In genomic region chr9:48618589-48618988, GRCm38 (mm10) we compare ENCODE assay signal across 9 mouse cellular contexts. TPM values are rescaled to one million over a fixed set of nuclear protein-coding genes. Genes with fewer than 3 reads are reported as not detected.
DNase-seq lines count a peak whose midpoint lies in the region; ATAC-seq and TF ChIP-seq lines count a peak whose summit lies in the region.
"Had no signal": no experiment of that assay in that cellular context is flagged by ENCODE, and none has a peak within 500 bp of the region (broad histone marks: within the 10 kb centered on the region; RNA-seq: fewer than 3 reads in every experiment).

No protein-coding gene starts in this region.

- peak overlapping the region; percentile 62 for H3K4me2 ChIP-seq in heart, embryonic 15.5 days
- no peak overlapping the region for H3K4me2 ChIP-seq in liver, embryonic 14.5 days (ENCODE audit: low read depth)
- peak overlapping the region; percentile 31; the same call in 1 of the 2 replicates for H3K4me2 ChIP-seq in neural tube, embryonic 13.5 days

- H3K4me1 ChIP-seq in forebrain, embryonic 10.5 days = peaks cover 21% of the 10 kb centered on the region
- peaks cover 16% of the 10 kb centered on the region for H3K4me1 ChIP-seq in heart, embryonic 15.5 days (replicated peaks)
- 0 out of 4 replicates have a peak, but pooled peaks cover 0 to 2% of the 10 kb centered on the region in 2 experiments for H3K4me1 ChIP-seq in liver, embryonic 14.5 days (replicated peaks; ENCODE audit: control insufficient read depth in 2 of 2, insufficient read depth in 2 of 2, low read length in 1 of 2)
- H3K4me1 ChIP-seq in neural tube, embryonic 13.5 days (replicated peaks) = 0 out of 2 replicates have a peak, but pooled peaks cover 7% of the 10 kb centered on the region

- peak; percentile 80 for DNase-seq in ES-CJ7 (ENCODE audit: low read depth, low spot score)
- peak; percentile 33 for DNase-seq in c-Kit-positive CD71-positive TER-119-negative erythroid progenitor cells, embryonic 14.5 days (ENCODE audit: low read depth)
- DNase-seq in forebrain, embryonic 10.5 days (ENCODE audit: extremely low spot score, low spot score) = peak; percentile 80
- peak; percentile 76 for DNase-seq in kidney, postnatal 14 days
- DNase-seq in liver, embryonic 14.5 days (ENCODE audit: low read depth in 3 of 3, low spot score in 3 of 3) = peak; percentile 18 to 41 (median 22)
- peak; percentile 38 for DNase-seq in testis, postnatal 14 days (ENCODE audit: low spot score)

- no peaks in the 10 kb centered on the region for H3K9me3 ChIP-seq in forebrain, embryonic 10.5 days
- H3K9me3 ChIP-seq in heart, embryonic 15.5 days (replicated peaks) = no peaks in the 10 kb centered on the region
- no peaks in the 10 kb centered on the region for H3K9me3 ChIP-seq in liver, embryonic 14.5 days (ENCODE audit: control insufficient read depth, low read length)
- no peaks in the 10 kb centered on the region; the same call in 1 of the 2 replicates for H3K9me3 ChIP-seq in neural tube, embryonic 13.5 days

- peak; percentile 66 for TF ChIP-seq CTCF in liver, embryonic 14.5 days (IDR thresholded peaks at IDR 0.05; ENCODE audit: low read depth)

- H3K27ac ChIP-seq in forebrain, embryonic 10.5 days = peak overlapping the region; percentile 74
- peak overlapping the region; percentile 63 for H3K27ac ChIP-seq in heart, embryonic 15.5 days
- no peak overlapping the region for H3K27ac ChIP-seq in liver, embryonic 14.5 days
- no peak overlapping the region for H3K27ac ChIP-seq in neural tube, embryonic 13.5 days (replicated peaks)
- H3K27ac ChIP-seq: macrophage had no signal

- 24% methylated on average over 6 of the region's 6 CpGs for WGBS in forebrain, embryonic 10.5 days
- WGBS in heart, embryonic 15.5 days = 14% methylated on average over 6 of the region's 6 CpGs
- 17% methylated on average over 6 of the region's 6 CpGs for WGBS in liver, embryonic 14.5 days (ENCODE audit: insufficient replicate concordance)
- 29% methylated on average over 6 of the region's 6 CpGs for WGBS in neural tube, embryonic 13.5 days

- ATAC-seq in heart, embryonic 15.5 days (replicated peaks; ENCODE audit: insufficient number of reproducible peaks, insufficient read depth, low FRiP score, low read depth) = peak; percentile 53
- no peak for ATAC-seq in liver, embryonic 14.5 days (ENCODE audit: insufficient read depth)
- peak; percentile 63; the same call in 1 of the 2 replicates for ATAC-seq in neural tube, embryonic 13.5 days (ENCODE audit: low read depth)

- H3K4me3 ChIP-seq in forebrain, embryonic 10.5 days = no peak overlapping the region
- peak overlapping the region; percentile 30 for H3K4me3 ChIP-seq in heart, embryonic 15.5 days
- no peak overlapping the region for H3K4me3 ChIP-seq in liver, embryonic 14.5 days (ENCODE audit: insufficient read depth in 1 of 2, low read depth in 2 of 2, low read length in 2 of 2)
- no peak overlapping the region for H3K4me3 ChIP-seq in neural tube, embryonic 13.5 days

- no peak for TF ChIP-seq EP300 in liver, embryonic 14.5 days (IDR thresholded peaks at IDR 0.05; ENCODE audit: low read depth)

- H3K36me3 ChIP-seq in forebrain, embryonic 10.5 days (replicated peaks) = no peaks in the 10 kb centered on the region
- H3K36me3 ChIP-seq in heart, embryonic 15.5 days = no peaks in the 10 kb centered on the region
- H3K36me3 ChIP-seq in liver, embryonic 14.5 days (replicated peaks; ENCODE audit: control insufficient read depth, insufficient read depth, low read depth) = no peaks in the 10 kb centered on the region
- no peaks in the 10 kb centered on the region for H3K36me3 ChIP-seq in neural tube, embryonic 13.5 days

- no peak overlapping the region for H3K9ac ChIP-seq in heart, embryonic 15.5 days
- H3K9ac ChIP-seq in liver, embryonic 14.5 days (replicated peaks) = no peak overlapping the region
- H3K9ac ChIP-seq in neural tube, embryonic 13.5 days = no peak overlapping the region

- peaks cover 7% of the 10 kb centered on the region for H3K27me3 ChIP-seq in forebrain, embryonic 10.5 days (ENCODE audit: poor library complexity, severe bottlenecking)
- peaks cover 8% of the 10 kb centered on the region; the same call in 1 of the 2 replicates for H3K27me3 ChIP-seq in heart, embryonic 15.5 days
- no peaks in the 10 kb centered on the region for H3K27me3 ChIP-seq in liver, embryonic 14.5 days (ENCODE audit: control insufficient read depth, insufficient read depth, low read length)
- 0 out of 2 replicates have a peak, but pooled peaks cover 3% of the 10 kb centered on the region for H3K27me3 ChIP-seq in neural tube, embryonic 13.5 days

RNA-seq across cellular contexts. Expression of gene Nnmt, which starts 13.6 kb away (rescaled TPM):
- 0.73 and 1.2 TPM in 2 replicates for polyA plus RNA-seq in forebrain, embryonic 10.5 days (2016; fragmentation: Nextera tagmentation; extraction: Ambion mirVana)
- 6.2 and 7.2 TPM in 2 replicates for polyA plus RNA-seq in heart, embryonic 15.5 days (2015; fragmentation: Nextera tagmentation; extraction: Ambion mirVana)
- polyA plus RNA-seq in liver, embryonic 14.5 days (2012; rRNA removed) = 0.04 TPM in 1 of 2 replicates, not detected in the other
- 0.14 and 0.19 TPM in 2 replicates for polyA plus RNA-seq in liver, embryonic 14.5 days (2014; fragmentation: Nextera tagmentation; extraction: Ambion mirVana)
- 0.75 and 1.6 TPM in 2 replicates for polyA plus RNA-seq in neural tube, embryonic 13.5 days (2015; fragmentation: Nextera tagmentation; extraction: Ambion mirVana)
- polyA plus RNA-seq: macrophage had no signal

Comparison
In these comparisons a context has a peak if more than half of its experiments do, and no peak if none do; other contexts are left out.
1. DNase-seq: peak in every context shown above with its lines; median percentile 80 in ES-CJ7; 80 in forebrain, embryonic 10.5 days; 76 in kidney, postnatal 14 days; 38 in testis, postnatal 14 days; 33 in c-Kit-positive CD71-positive TER-119-negative erythroid progenitor cells, embryonic 14.5 days; 22 in liver, embryonic 14.5 days.
2. H3K27ac ChIP-seq: peak in forebrain, embryonic 10.5 days (single experiment) and heart, embryonic 15.5 days (single experiment); none in liver, embryonic 14.5 days (single experiment) and neural tube, embryonic 13.5 days (single experiment).